Mouse (Mus musculus) adrenal gland, adult 2 months (tissue): ENCODE measurements around the gene Kif12. TPM values are rescaled to one million over a fixed set of nuclear protein-coding genes. Genes with fewer than 3 reads are reported as not detected.

Source experiments
- DNase-seq: peaks from one replicate; pipeline ENCODE4 v3.0.0; 2021
- long read RNA-seq: library from polyadenylated mRNA; stranded (forward); transcript quantifications from one replicate; pipeline ENCODE4 v2.0.0, GENCODE M21; 2021
- polyA plus RNA-seq: library from polyadenylated mRNA; depleted of rRNA; stranded (reverse); fragments of >200 nt; gene quantifications from 2 replicates; pipeline ENCODE4 v1.2.3, GENCODE M21; 2012; rRNA removed
- total RNA-seq, 2 experiments: library from RNA; stranded (reverse); gene quantifications; 2 replicates each; pipeline ENCODE4 v1.2.3; 2021

Kif12 gene
- not detected for total RNA-seq
- 0.26 TPM in 1 of 2 replicates, not detected in the other for polyA plus RNA-seq
- long read RNA-seq: 0 reads

DNA sequence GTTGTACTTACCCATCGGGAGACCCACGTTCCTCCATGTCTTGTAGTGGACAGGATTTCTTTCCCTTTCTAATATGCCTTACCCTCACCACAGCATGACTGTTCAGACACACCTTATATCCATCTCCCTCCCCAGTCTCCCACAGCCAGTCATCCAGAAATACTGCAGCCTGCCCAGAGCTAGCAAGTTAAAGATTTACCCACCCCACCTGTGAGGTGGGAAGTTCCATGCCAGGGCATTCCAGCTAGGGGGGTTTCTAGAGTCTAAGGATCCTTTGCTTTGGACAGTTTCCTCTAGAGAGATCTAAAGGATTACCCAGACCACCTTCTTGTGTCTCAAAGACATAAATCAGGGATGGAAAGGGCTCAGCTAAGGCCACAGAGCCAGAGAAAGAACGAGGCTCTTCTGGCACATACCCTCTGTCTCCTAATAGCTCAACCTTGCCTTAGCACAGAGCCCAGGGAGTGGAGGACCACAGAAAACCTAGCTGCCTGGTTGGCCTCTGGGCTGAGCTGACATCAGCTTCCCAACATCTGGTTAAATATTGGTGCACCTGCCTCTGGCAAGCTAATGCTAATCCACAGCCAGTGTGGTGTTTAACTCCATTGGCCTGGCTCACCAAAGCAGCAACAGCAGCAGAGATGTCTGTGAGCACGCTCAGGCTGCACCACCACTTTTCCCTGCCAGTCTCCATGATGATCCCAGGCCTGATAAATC, at the start of gene Kif12:
TSS of gene Kif12 (minus strand) at position 163 of the 717 bp plus-strand sequence.
- DNase-seq: no peak

DNA sequence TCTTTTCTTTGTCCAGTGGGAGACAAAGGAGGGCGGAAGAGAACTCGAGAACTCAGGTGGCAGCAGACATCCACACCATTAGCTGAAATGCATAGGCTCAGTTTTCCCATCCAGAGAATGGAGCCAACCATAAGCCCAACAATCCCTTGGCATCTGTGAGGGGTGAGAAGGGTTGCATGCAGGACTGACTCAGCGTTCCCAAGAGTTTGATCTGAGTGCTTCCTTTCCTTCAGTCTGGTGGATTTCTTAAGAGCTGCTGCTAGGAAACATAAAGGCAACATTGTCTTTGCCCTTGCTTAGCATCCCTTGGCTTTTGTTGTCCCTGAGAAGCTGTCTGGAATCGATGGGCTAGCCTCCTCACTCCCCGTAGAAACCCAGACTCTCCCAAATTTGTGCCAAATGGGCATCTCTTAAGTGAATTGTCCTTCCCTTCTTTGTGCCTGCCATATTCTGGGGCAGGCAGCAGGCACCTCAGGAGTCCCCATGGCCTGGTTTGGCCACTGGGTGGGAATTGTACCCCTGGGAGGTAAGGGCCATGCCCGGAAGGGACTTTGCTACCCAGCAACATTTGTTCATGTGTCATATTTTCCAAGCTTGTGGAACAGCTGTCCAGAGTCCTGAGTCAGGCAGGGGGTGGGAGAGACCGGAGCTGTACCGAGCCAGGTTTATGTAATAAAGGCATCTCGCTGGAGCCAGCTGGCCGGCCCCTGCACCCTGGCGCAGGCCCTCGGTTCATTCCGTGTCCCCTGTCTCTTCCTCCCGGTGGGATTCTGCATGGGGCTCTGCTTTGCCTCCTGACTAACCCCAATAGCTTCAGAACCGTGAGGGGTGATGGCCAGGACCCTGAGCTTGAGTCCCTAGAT, 49.4 kb upstream of the Kif12 start:
- DNase-seq: peak; percentile 56

DNA sequence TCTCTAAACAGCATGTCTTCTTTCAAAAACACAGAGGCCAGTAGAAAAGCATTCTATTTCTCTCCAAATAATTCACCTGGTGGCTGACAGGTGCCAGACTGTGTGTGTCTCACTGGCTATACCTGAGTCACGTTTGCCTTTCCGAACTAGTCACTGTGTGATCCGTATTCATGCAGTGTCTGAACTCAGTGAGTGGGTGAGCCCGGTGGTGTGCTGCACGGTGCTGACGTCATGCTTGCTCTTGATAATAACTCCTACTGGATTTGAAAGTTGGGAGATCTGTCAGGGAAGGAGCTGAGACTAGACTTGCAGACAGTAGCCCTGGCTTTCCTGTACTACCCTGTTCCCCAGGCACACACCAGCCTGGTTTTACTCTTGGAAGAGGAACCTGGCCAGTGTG, 47.7 kb upstream of the Kif12 start:
- DNase-seq: no peak

DNA sequence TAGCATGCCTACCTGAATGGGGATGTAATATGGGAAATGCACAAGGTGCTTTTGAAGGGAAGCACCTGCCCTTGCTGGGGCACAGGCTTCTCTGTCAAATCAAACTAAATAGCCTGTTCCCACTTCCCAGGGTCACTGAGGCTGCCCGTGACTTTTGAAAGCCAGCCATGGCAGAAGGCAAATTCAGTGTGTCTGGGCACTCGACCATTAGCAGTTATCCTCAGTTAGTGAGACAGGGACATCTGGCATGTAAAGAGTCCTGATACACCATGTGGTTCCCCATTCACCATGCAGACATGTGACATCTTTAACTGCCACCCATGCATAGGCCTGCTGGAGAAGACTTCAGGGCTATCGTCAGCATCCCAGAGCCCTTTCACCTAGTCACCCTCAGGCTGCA, 47.1 kb upstream of the Kif12 start:
- no peak for DNase-seq

DNA sequence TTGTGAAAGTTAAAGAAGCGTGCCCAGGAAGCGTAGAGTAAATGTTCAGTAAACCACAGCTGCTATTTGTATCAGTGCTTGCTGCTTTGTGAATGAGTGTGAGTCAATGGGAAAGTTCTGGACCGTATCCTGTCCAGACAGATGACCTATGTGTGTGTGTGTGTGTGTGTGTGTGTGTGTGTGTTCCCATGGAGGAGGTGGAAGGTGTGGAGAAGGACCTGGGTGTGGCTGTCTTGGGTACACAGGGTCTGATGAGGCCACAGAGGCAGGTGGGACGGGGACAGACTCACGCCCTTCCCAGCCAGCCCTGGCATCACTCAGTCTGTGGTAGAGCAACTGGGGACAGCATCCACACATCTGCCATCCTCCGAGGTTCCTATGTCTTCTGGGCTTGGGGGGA, 45.6 kb upstream of the Kif12 start:
- DNase-seq: no peak

DNA sequence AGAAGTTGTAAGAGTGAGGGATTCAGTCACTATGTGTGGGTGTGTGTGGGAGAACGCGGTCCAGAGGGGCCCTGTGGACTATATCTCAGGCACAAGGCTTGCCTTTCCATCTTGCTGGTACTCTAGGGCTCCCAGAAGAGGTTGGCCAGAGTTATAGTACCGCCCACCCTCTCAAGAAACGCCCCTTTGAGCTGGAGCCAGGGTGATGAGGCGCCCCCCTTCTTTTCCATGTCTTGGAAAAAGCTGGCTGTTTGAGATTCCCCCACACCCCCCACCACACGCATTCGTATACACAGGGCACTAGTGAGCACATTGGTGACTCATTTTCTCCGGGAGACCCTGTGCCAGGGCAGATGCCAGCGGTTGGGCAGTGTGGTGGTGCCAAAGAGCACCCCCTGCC, 44.6 kb upstream of the Kif12 start:
- DNase-seq: no peak

DNA sequence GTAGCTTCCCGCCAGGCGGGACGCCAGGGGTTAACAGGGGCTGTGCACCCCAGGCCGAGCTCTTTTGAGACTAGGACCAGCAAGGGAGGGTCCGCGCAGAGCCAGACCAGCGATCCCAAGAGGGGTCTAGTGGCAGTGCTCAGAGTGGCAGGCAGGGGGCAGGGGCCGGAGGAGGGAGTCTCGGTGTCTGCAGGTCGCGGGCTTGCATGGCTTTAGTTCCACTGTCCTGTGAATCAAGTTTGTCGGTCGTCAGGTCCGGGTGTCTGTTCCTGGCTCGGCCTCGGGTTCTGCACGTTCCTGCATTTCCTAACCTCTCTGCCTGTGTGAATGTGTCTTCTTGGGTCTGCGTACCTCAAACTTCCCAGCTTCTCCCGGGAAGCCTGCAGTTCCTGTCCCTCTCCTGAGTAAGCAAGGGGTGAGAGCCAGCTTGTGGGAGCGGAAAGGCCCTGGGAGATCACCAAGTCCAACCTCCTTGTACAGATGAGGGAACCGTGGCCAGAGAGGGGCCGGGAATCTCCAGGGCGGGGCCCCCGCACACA, 44.1 kb upstream of the Kif12 start:
- DNase-seq: peak; percentile 56

DNA sequence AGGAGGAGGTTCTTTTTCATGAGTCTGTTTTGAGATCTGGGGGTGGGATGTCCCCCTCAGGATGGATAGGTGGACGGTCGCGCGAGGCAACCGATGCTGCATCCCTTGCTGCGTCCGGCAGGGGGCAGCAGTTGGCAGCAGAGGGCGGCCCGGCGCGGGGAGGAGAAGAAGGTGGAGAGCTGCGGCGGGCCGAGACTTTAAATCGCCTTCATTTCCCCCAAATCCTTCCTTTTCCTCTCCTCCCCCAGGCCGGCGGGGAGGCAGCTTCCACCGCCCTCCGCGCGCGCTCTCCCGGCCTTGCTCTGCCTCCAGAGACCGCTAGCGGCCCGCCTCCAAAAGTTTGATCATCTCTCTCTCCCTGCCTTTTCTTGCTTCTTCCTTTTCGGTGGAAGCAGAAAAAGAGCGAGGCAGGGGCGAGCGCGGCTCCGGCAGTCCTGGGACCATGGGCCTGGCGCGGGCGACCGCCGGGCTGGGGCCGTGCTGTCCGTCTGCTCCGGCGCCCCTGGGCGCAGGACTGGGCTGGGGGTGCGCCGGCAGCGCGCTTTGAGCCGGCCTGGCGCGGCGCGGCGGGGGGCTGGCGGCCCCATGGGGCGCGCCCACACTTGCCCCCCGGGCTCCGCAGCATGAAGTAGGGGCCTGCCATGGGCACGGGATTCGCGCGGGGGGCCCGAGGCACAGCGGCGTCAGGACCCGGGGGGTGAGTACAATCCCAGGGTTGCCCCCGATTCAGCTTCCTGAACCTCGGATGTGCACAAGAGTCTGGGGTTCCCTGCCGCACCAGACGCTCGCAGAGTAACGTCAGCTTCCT, 43.5 kb upstream of the Kif12 start:
- DNase-seq: peak; percentile 84

DNA sequence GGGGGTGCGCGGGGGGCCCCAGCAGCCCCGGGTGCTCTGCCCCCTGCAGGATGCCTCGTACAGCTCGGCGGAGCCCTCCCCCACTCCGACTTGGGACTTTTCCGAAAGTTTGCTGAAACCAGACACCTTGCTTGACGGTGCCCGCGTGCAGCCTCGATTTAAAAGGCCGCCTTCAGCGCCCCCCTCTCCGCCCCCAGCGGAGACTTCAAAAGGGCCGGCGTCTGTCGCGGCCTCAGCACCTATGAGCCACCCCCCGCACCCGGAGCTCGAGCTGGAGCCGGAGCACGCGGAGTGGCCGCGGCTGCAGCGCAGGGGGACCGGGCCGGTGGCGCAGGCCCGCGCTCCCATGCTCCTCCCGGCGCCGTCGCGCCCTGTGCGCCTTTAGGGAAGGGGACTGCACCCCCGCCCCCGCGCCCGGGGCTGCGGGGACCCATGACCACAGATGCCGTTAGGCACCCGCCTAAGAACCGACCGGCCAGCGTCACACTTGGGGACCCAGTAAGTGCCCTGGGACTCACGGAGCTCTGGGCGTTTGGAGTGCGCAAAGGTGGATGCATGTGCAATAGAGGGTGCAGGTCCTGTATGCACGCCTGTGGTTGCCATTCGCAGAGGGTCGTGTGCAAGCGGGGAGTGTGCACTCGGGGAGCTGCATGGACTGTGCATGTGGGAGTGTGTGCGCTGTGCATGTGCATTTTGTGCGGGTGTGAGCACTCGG, 42.1 kb upstream of the Kif12 start, which contains the start of gene Col27a1:
TSS of gene Col27a1 (plus strand) at position 98 of the 715 bp plus-strand sequence.
- DNase-seq: no peak

DNA sequence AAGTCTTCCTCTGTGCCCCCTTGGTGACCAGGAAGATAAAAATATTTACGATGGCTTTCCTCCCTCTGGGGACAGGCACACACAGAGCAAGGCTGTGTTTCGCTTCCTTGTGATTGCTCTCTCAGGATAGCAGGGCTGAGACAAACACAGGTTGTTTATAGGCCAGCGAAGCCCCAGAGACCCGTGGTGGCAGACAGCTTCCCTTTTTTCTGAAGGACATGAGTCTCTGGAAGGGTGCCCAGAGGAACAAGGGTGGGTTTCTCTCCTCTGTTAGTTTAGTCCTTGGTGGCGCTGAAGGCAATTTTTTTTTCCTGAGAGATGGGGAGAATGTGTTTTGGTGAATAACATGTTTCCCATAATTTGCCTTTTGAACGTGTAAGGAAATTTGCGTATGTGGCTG, 33.7 kb upstream of the Kif12 start:
- no peak for DNase-seq

DNA sequence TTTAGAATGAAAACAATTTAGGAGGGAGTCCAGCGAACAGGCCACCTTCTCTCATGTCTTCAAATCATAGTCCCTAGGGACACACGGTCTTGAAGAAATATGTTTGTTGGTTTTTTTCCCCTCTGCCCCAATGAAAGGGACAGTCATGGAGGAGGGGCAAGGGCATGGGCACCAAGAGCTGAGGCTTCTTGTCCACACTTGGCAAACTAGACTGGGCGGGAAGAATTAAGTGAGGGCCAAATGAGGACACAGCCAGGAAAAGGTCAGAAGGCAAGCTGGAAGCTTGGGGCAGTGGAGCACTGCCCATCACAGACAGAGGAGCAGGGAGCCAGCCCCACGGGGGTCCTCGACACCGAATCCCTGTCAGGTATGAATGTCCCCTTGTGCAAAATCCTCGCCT, 31.9 kb upstream of the Kif12 start:
- DNase-seq: peak; percentile 29

DNA sequence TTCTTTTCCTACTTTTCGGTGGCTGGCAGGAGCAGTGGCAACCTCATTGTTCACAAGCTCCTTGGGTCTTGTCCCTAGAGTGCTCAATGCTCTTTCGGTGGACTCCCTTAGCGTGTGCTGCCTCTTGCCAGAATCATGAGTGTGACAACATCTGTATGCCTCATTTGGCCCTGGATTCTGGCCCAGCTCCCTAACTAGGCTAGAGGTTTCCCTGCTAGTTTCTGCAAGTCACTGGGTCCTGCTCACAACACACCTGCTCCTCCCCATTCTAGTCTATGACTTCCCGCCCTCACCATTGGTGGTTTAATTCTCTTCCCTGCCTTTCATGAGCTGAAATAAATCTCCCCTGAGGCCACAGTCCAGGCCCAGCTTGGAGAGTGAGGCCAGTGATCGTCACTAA, 27.4 kb upstream of the Kif12 start:
- DNase-seq: peak; percentile 53

DNA sequence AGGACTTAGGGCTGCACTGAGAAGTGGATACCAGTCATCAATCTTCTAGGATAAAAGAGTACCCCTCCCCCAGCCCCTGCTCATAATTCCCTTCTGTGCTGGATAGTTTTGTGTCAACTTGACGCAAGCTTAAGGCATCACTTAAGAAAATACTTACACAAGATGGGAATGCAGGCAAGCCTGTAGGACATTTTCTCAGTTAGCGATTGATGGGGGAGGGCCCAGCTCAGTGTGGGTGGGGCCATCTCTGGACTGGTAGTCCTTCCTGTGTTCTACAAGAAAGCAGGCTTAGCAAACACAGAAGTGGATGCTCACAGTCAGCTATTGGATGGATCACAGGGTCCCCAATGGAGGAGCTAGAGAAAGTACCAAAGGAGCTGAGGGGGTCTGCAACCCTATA, 22.4 kb upstream of the Kif12 start:
- no peak for DNase-seq

DNA sequence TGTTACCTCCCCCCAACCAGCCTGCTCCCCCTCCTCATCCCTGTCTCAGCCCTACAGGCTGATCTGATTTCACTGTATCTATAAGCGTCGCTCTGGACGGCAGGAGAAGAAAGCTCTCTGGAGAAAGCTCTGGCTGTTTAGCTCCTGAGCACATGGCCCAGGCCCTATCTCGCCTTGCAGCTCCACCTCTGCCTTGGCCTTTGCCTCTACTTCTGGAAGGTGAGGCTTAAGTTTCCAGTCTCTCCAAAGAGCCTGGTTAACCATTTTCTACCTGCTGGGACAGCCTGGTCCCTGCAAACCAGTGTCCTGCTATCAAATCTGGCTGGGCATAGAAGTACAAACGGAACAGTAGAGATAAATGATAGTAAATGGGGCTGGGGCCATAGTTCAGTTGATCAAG, 19.7 kb upstream of the Kif12 start:
- no peak for DNase-seq

DNA sequence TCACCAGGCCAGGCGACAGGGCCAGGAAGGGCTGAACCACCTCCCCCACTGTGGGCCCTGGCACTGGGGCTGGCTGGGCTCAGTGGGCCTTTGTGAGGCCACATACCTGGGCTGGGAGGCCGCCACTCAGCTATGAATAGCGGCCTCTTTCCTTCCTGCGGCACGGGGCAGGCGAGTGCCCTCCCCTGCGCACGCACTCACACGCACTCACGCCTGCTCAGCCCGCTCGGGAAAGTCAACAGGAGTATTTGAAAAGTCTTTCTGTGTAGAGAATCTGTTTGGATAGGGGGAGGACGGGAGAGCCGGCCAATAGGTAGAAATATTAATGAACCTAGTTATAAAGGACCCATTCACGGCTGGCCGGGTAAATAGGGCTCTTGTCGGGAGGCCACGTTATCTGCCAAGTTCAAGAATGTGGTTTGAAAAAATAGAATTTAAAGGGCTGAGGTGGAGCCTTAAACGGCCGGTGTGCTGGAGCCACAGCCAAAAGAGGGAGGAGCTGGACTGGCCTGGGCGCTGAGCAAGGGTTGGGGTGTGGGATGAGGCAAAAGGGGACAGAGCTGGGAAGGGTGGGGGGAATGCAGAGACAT, 14.4 kb upstream of the Kif12 start:
- DNase-seq: no peak

DNA sequence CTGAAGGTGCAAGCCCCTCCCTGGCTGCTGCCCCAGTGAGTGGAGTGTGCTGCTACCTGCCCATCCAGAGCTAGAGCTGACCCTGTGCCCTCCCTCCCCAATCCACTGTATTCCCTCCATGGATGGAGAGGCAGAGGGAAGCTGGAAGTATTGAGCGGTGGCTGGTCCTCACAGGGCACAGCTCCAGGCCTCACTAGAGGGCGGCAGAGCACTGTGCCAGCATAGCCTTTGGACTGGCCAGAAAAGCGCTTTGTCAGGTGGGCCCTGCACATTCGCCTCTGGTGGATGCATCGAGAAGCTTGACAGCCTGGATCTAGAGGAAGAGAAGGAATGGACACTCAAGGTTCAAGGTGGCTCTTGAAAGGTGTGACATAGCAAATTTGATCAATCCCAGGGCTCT, 9.6 kb upstream of the Kif12 start:
- DNase-seq: peak; percentile 43

DNA sequence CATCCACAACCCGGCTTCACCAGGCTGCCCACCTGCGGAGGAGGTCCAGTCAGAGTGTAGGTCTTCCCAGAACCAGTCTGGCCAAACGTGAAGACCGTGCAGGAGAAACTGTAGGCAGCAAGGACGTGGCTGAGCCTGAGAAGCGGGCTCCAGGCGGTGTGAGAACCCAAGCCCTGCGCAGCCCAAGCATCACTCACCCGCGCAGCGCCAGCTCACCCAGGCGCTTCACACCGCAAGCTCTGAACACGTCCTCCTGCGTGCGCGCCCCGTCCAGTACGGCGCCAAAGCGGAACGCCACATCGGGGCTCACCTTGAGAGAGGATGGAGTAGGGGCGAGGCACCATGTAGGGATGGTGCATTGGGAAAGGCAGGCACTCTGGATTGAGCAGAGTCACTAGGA, 809 bp downstream of the Kif12 start:
- no peak for DNase-seq

DNA sequence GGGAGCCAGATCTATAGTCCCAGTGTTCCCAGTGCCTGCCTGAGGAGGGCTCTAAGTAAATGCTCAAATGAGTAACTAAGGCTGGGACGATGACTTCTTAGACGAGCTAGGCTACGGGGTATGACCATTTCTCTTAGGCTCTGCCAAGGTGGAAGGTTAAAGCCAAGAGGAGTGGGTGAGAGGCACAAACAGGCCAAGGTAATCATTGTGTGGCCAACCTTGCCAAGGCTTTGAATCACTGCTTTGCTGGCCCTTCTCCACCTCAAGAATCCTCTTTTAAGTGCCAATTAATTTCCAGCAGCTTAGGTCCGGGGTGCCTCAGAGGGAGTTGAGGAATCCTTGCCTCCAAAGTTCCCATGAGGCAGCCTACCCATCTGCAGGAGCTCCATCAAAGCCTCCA, 1.9 kb downstream of the Kif12 start:
- no peak for DNase-seq

DNA sequence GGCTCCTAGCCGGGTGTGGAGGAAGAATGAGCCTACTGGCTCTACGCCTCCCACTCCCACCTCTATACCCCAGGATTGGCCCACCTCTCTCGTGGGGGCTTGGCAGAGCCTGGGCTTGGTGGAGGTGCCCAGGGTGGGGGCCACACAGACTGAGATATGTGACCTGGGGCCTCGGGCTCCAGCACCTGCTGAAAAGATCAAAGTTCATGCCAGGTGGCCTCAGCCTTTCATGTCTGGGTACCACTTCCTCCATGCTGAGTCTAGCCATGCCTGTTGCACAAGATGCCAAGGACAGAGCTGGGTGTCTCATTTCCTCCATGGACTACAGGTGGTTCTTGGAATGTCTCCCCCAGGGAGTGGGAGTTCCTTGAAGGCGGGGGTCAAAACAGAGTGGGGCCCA, 5.6 kb downstream of the Kif12 start:
- DNase-seq: no peak

DNA sequence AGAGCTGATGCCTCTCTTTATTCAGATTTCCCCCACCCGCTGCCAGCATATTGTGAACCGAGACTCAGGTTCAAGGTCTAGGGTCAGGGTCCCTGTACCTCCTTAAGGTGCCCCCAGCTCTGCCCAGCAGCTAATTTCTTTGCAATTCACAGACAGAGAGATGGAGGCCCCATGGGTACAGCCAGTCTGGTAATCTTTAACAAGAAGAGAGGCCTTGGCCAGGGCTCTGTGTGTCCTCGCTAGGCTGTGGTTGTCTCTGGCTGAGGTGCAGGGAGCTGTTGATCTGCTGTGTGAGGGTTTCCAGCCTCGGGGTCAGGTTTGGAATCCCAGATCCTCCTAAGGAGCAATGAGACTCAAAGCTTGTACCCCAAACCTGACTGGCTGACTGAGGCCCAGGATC, 6.3 kb downstream of the Kif12 start:
- DNase-seq: no peak

DNA sequence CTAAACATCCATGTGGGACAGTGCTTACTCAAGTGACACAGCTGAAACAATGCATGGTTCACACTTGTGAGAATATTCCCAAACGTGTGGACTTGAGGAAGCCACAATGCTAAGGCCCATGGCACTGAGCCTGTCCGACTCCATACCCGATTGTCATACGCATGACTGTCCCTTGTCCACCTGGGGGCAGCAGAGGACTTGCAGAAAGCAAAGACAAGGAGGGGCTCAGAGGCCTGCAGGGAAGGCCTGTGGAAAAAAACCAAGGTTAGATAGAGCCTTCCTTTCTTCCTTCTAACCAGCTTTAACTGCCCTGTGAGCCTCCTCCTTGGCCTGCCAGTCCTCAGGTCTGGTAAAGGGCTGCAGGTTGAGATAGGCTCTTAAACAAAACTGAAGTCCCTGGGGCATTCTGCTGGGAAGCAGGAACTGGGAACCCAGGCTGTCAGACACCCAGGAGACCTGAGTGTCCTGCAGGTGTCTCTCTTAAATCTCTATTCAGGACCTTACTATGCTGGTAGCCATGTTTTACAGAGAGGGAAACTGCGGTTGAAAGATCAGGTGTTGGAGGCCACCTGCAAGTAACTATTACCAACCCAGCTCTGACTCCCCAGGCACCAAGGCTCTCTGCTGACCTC, 12.9 kb downstream of the Kif12 start:
- peak; percentile 87 for DNase-seq
